Mouse (Mus musculus): ENCODE measurements at regions not wholly inside any gene's neighbourhood (a gene's known extent, or its start where the extent isn't known, plus 50 kb on each side); places are given as distances from the start of the nearest gene placed in this dataset.

DNA sequence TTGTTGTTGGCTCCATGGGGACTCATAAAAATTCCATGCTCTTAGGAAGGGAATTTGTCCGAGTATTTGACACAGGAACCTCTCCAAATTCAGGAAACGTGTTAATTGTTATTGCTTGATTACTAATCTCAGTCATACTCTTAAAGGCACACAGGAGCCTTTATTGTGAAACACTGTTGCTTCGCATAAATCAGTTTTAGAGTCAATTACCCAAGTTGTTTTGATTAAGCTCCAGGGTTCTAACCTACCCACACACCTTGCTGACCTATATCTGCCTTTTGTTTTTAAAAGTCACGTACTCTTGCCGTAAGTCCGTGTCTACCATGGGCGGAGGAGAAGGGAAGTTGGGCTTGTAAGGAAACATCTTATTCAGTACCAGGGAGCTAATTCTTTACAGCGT is 89.6 kb upstream of the Cxadr start:
- Histone ChIP-seq H3K9ac (replicated peaks; ENCODE audit: low read length, poor library complexity, severe bottlenecking) (no peak overlapping the region), H3K4me2 (ENCODE audit: low read depth, low read length, poor library complexity, severe bottlenecking) (no peak overlapping the region), H3K27ac (ENCODE audit: low read depth, low read length) (no peak overlapping the region), H3K27me3 (ENCODE audit: insufficient read depth, low read length) (no peaks in the 10 kb centered on the region), H3K4me3 (ENCODE audit: low read depth, low read length) (no peak overlapping the region), H3K36me3 (ENCODE audit: insufficient read depth, low read length) (no peaks in the 10 kb centered on the region), H3K4me1 (ENCODE audit: insufficient read depth, low read length) (no peaks in the 10 kb centered on the region), H3K9me3 (ENCODE audit: low read length) (no peaks in the 10 kb centered on the region)
- 87% methylated on average over 8 of the region's 8 CpGs for WGBS
- no peak for ATAC-seq (ENCODE audit: low FRiP score)
- DNase-seq (ENCODE audit: low spot score), result no peak
- TF ChIP-seq CTCF (IDR thresholded peaks at IDR 0.05), result no peak

DNA sequence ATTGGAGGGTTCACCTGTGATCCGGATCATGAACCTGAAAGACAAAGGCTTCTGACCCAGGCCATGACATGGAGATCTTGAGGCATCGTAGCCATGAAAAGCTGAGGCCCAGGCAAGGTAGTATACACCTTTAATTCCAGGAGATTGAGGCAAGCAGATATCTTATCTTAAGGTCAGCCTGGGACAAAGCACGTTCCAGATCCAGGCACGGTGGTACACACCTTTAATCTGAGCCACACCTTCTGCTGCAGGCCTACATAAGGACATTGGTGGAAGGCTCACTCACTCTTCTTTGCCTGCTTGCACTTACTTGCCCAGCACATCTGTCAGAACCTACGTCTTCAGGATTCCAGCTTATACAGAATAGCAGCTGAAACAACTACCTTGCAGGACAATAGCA is 93.0 kb upstream of the Cxadr start:
- no peak overlapping the region for H3K4me3 ChIP-seq (ENCODE audit: low read depth, low read length)
- no peaks in the 10 kb centered on the region for H3K4me1 ChIP-seq (ENCODE audit: insufficient read depth, low read length)
- no peaks in the 10 kb centered on the region for H3K36me3 ChIP-seq (ENCODE audit: insufficient read depth, low read length)
- WGBS, result 95% methylated on average over 5 of the region's 5 CpGs
- H3K9me3 ChIP-seq (ENCODE audit: low read length), result no peaks in the 10 kb centered on the region
- H3K4me2 ChIP-seq (ENCODE audit: low read depth, low read length, poor library complexity, severe bottlenecking), result no peak overlapping the region
- H3K27ac ChIP-seq (ENCODE audit: low read depth, low read length), result no peak overlapping the region
- H3K27me3 ChIP-seq (ENCODE audit: insufficient read depth, low read length), result no peaks in the 10 kb centered on the region
- H3K9ac ChIP-seq (replicated peaks; ENCODE audit: low read length, poor library complexity, severe bottlenecking), result no peak overlapping the region
- no peak for TF ChIP-seq CTCF (IDR thresholded peaks at IDR 0.05)
- DNase-seq (ENCODE audit: low spot score) (no peak), ATAC-seq (ENCODE audit: low FRiP score) (no peak)

DNA sequence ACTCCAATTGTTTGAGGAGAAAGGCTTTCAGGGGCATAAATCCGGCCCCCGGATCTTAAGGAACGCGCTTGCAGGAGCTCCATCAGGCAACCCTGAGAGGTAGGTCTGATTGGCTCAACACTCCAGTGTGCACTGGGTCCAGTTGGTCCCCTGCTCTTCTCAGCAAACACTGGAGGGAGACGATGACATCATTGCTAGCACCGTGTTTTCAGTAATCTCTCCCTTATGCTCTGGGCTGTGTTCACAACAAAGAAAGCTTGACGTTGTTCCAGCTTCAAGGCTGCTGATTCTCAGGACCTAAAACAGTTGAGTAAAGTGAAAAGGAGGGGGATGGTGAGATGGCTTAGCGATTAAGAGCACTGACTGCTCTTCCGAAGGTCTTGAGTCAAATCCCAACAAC is 97.0 kb upstream of the Cxadr start:
- no peak for ATAC-seq (ENCODE audit: low FRiP score)
- H3K9ac ChIP-seq (replicated peaks; ENCODE audit: low read length, poor library complexity, severe bottlenecking), result no peak overlapping the region
- no peaks in the 10 kb centered on the region for H3K27me3 ChIP-seq (ENCODE audit: insufficient read depth, low read length)
- H3K4me3 ChIP-seq (ENCODE audit: low read depth, low read length), result no peak overlapping the region
- H3K36me3 ChIP-seq (ENCODE audit: insufficient read depth, low read length), result no peaks in the 10 kb centered on the region
- no peak for DNase-seq (ENCODE audit: low spot score)
- no peak overlapping the region for H3K4me2 ChIP-seq (ENCODE audit: low read depth, low read length, poor library complexity, severe bottlenecking)
- no peaks in the 10 kb centered on the region for H3K9me3 ChIP-seq (ENCODE audit: low read length)
- H3K27ac ChIP-seq (ENCODE audit: low read depth, low read length), result no peak overlapping the region
- no peaks in the 10 kb centered on the region for H3K4me1 ChIP-seq (ENCODE audit: insufficient read depth, low read length)
- 78% methylated on average over 9 of the region's 9 CpGs for WGBS
- no peak for TF ChIP-seq CTCF (IDR thresholded peaks at IDR 0.05)

DNA sequence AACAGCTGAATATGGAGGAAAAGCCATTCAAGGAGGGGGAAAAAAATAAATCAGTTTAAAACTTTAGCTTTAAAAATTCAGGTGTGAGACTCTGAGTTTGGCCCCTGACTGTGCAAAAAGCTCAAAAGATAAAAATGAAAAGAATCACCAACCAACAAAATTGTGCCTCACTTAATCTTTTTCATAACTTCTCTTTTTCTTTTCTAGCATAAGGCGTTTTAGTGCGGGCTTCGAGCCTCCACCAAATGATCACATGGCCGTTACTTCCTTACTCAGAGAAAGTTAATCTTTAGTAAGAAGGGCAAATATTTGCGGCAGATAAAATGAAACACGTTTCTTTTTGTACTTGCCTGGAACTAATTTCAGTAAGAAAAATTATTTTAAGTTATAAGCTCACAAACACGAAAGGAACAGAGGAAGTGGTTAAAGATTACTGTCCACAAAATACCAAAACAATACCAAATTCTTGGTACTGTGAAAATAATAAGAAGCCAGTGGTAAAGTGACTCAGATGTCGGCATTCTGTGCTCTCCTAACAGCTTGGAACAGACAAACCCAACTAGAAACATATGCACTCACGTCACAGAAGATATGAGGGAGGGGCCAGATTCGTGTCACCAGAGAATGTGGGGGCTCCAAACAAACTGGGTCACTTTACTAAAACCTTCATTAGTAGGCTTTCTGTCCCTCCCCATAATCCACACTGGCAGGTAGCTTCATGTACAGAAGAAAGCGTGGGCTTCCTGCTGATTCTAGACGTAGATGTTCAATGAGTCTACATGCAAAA is 101.1 kb upstream of the Cxadr start:
- TF ChIP-seq CTCF (IDR thresholded peaks at IDR 0.05), result no peak
- H3K9me3 ChIP-seq (ENCODE audit: low read length), result no peaks in the 10 kb centered on the region
- 81% methylated on average over 12 of the region's 12 CpGs for WGBS
- ATAC-seq (ENCODE audit: low FRiP score), result no peak
- no peak for DNase-seq (ENCODE audit: low spot score)
- H3K9ac ChIP-seq (replicated peaks; ENCODE audit: low read length, poor library complexity, severe bottlenecking), result no peak overlapping the region
- no peak overlapping the region for H3K4me3 ChIP-seq (ENCODE audit: low read depth, low read length)
- no peaks in the 10 kb centered on the region for H3K36me3 ChIP-seq (ENCODE audit: insufficient read depth, low read length)
- H3K4me1 ChIP-seq (ENCODE audit: insufficient read depth, low read length), result no peaks in the 10 kb centered on the region
- H3K27me3 ChIP-seq (ENCODE audit: insufficient read depth, low read length), result no peaks in the 10 kb centered on the region
- H3K4me2 ChIP-seq (ENCODE audit: low read depth, low read length, poor library complexity, severe bottlenecking), result no peak overlapping the region
- no peak overlapping the region for H3K27ac ChIP-seq (ENCODE audit: low read depth, low read length)

DNA sequence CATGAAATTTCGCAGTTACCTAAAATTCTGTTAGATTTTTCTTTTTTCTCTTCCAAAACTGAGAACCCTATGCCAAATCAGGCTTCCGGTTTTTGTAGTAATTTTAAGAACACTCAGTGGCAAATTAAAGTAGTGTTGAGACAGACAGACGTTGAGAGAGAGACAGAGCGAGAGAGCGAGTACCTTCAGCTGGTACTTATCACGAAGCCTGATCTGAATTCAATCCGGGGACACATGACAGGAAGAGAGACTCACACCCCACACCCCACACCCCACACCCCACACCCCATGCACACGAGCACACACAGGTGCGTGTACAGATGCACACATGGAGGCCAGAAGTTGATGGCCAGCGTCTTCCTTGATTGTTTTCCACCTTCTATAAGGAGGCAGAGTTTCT is 102.0 kb upstream of the Cxadr start:
- ATAC-seq (ENCODE audit: low FRiP score) (no peak), DNase-seq (ENCODE audit: low spot score) (no peak)
- Histone ChIP-seq H3K9ac (replicated peaks; ENCODE audit: low read length, poor library complexity, severe bottlenecking) (no peak overlapping the region), H3K9me3 (ENCODE audit: low read length) (no peaks in the 10 kb centered on the region), H3K36me3 (ENCODE audit: insufficient read depth, low read length) (no peaks in the 10 kb centered on the region), H3K4me2 (ENCODE audit: low read depth, low read length, poor library complexity, severe bottlenecking) (peak overlapping the region; percentile 23), H3K4me1 (ENCODE audit: insufficient read depth, low read length) (no peaks in the 10 kb centered on the region), H3K27ac (ENCODE audit: low read depth, low read length) (no peak overlapping the region), H3K27me3 (ENCODE audit: insufficient read depth, low read length) (no peaks in the 10 kb centered on the region), H3K4me3 (ENCODE audit: low read depth, low read length) (no peak overlapping the region)
- 83% methylated on average over 10 of the region's 10 CpGs for WGBS
- no peak for TF ChIP-seq CTCF (IDR thresholded peaks at IDR 0.05)

DNA sequence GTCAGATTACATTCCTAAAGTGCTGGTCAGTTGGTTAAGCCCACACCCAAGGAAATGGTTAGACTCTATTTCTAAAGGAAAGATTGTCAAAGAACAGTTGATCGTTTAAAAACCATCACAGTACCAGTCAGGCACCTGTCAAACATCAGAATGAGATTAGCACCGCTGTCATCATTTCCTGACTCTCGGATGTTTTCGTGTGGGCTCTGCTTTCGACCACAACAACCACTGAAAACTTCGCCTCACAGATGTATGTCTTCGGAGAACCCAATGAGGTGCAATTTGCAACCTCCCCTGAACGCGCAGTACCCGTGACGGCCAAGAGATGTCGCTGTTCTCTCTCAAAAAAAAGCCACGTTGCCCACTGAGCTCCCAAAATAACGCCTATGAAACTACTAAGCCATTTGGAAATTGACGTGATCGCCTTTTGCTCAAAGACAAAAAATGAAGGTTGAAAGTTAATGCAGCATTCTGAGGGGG is 102.6 kb upstream of the Cxadr start:
- H3K4me2 ChIP-seq (ENCODE audit: low read depth, low read length, poor library complexity, severe bottlenecking), result peak overlapping the region; percentile 23
- H3K27me3 ChIP-seq (ENCODE audit: insufficient read depth, low read length), result no peaks in the 10 kb centered on the region
- TF ChIP-seq CTCF (IDR thresholded peaks at IDR 0.05), result peak; percentile 97
- DNase-seq (ENCODE audit: low spot score), result peak; percentile 72
- H3K9me3 ChIP-seq (ENCODE audit: low read length), result no peaks in the 10 kb centered on the region
- no peak overlapping the region for H3K9ac ChIP-seq (replicated peaks; ENCODE audit: low read length, poor library complexity, severe bottlenecking)
- H3K4me3 ChIP-seq (ENCODE audit: low read depth, low read length), result no peak overlapping the region
- no peaks in the 10 kb centered on the region for H3K4me1 ChIP-seq (ENCODE audit: insufficient read depth, low read length)
- 7% methylated on average over 16 of the region's 16 CpGs for WGBS
- no peak for ATAC-seq (ENCODE audit: low FRiP score)
- H3K27ac ChIP-seq (ENCODE audit: low read depth, low read length), result no peak overlapping the region
- no peaks in the 10 kb centered on the region for H3K36me3 ChIP-seq (ENCODE audit: insufficient read depth, low read length)
